Mouse (Mus musculus): ENCODE measurements around the gene Mmd2.

The Mmd2 gene

DNA sequence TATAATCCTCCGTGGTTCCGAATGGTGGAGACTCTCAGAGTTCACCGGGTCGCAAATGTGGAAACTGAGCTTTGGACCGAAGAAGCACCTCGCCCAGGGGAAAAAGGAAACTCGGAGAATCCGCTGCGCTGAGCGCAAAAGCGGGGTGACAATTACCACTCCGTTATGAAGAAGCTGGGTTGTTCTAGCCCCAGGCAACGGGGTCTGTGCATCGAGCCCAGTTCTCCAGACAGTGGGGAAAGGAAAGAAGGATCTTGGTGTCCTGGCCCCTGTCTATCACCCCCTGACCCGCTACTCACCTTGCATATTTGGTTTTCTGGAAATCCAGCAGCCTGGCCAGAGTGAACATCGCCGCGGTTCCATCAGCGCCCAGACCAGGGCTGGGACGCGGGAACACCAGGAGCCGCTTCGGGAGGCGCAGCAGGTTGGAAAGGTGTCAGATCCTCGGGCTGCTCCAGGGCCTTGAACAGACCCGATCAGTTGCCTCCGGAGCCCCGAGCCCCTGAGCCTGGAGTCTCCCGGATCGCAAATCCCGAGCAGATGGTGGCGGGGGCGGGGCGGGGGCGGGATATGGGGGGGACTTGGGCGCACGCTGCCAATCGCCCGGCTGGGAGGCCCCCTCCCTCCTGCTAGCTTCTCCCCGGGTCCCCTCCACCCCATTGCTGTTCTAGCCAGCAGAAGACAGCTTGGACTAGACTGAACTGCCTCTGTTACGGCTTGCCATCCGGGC lies at the start of gene Mmd2:
TSS of gene Mmd2 (minus strand) at position 542 of the 730 bp plus-strand sequence.
- no peak for DNase-seq (ENCODE audit: low spot score)

DNA sequence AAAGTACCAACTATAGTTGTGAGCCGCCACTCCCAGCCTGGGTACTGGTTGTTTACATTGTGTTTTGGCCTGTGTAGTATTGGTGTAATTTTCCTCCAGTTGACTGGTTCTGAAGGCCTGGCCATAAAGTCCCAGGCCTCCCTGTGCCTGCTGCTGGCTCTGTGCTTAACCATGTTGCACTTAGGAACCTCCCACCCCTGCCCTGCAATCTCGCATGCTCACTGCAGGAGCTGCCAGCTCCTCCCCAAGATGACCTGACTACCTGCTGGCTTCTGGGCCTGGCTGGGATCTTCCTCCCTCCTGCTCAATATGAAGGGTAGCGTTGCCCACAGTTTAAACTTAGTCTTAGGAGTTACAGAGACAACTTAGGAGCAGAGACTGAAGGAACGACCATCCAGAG lies 43.7 kb upstream of the Mmd2 start:
- DNase-seq (ENCODE audit: low spot score): no peak

DNA sequence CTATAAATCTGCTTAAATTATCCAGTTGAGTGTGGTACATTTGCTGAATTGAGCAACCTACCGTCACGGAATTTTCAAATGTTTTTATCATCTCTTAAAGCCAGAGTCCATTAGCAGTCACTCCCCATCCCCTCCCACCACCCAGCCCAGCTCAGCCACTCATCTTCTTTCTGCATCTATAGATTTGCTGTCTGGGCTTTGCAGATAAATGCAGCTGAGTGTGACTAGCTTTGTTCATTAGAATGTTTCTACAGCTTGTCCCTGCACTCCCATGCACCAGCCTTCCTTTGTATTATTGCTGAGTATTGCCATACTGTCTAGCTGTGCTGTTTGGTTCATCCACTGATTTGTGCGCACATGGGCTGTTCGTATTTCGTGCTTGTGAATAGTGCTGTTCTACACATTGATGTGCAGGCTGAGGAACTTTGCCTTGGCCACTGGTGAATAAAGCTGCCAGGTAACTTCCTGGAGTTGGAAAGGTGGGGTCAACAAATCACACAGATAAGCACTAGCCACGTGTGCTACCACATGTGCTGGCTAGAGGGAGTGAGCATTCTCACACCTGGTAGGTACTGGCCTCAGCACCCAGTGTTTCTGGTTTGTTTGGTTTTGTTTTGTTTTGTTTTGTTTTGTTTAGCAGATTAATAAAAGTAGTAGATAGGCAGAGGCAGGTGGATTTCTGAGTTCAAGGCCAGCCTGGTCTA lies 42.3 kb upstream of the Mmd2 start:
- no peak for DNase-seq (ENCODE audit: low spot score)

DNA sequence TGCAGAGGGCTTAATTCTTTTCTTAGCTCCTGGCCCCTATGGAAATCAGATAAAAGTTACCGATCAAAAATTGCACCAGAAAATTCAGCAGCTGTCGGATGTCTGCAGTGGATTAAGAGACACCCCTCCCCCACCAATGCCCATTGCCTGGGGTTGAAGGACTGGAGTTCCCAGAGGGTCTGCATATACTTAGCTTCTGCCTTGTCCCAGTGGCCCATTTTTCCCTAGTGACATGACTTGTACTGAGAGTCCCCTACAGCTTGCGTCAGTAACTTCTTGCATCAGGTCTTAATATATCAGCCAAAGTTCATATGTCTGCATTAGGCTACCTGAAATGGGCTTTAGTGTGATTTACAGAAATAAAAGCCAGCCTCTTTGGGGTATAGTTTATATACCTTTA lies 41.8 kb upstream of the Mmd2 start:
- DNase-seq (ENCODE audit: low spot score): no peak

DNA sequence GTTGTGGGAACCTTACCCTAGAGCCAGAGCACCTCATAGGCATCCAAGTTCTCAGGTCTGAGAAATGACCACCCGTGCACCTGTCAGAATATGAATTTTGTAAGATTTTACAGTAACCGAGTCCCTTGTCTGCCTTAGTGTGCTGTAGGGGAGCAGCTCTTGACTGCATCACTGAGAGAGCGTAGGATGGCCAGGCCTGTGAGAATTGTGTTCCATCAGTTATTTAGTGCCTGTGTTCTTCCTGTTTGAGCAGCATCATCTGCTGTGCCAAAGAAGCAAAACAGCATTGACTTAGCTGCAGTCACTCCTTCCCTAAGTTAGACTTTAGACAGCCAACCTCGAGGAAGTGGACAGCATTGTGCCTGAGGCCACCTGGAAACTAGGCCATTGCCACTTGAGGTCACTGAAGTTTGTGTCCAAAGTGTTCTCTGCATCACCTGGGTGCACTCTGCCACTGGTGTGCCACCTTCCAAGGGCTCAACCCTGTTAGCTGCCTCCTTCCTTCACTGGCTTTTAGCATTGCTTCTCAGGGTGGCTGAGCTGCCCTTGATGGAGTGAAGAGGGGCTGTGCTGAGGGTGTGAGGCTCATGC lies 41.0 kb upstream of the Mmd2 start:
- DNase-seq (ENCODE audit: low spot score): no peak

DNA sequence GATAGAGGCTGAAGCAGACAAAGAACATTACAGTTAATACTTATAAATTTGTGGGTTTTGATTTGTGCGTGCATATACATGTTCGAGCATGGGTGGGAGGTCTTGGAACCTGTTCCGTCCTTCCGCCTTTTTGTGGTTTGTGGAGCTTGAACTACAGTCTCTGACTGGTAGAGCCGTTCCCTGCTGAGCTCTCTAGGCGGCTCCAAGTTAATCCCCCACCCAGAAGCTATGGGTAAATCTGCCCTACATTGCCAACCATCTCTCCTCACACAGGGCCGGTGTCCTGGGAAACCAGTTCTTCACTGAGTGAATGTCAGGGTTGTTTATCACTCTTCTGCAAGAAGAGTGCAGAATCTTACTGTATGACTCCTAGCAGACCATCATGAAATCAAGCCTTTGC lies 39.6 kb upstream of the Mmd2 start:
- DNase-seq (ENCODE audit: low spot score): no peak

DNA sequence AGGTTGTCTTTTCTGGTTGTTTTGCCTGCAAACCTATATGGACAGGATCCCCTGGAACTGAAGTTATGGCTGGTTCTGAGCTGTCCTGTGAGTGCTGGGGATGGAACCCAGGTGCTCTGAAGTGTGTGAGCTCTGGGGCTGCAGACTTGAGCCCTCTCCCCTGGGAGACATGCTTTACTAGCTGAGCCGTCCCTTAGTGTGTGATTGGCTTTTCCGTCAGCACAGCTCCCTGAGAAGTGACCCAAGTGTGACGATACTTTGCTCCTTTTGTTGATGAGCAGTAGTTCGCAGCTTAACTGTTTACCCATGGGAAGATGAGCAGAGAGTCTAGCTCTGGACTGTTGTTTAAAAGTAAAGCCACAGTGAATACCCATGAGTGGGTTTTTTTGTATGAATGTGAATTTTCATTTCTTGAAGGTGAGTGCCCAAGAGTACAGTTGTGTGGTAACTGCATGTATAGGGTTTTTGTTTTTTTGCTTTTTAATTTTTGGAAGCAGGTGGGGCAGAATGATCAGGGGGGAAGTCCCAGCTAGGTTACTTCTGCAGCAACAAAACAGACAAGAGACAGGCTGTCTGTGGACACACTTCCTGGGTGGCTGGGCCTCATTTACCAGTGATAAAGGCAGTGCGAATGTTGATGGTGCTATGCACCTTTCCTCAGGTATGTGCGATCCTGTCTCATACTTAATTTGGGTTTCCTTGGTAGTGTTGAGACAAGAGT lies 32.9 kb upstream of the Mmd2 start:
- DNase-seq (ENCODE audit: low spot score): no peak

DNA sequence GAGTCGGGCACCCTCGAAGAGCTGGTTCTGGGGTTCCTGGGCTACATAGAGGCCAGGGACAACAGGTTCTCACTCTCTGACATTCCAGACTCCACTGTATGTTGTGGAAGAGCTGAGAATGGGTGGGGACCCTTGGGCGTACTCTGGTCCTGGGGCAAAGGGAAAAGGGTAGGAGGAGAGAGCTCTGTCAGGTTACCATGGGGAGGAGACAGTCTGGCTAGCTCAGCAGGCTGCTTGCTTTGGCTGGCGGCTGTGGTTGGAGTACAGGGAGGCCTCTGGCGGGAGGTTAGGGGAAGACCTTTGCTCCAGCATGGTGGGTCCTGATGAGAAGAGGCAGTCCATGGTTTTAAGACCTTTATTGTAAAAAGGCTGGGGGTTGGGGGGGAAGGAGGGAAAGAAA lies 31.5 kb upstream of the Mmd2 start:
- DNase-seq (ENCODE audit: low spot score): no peak

DNA sequence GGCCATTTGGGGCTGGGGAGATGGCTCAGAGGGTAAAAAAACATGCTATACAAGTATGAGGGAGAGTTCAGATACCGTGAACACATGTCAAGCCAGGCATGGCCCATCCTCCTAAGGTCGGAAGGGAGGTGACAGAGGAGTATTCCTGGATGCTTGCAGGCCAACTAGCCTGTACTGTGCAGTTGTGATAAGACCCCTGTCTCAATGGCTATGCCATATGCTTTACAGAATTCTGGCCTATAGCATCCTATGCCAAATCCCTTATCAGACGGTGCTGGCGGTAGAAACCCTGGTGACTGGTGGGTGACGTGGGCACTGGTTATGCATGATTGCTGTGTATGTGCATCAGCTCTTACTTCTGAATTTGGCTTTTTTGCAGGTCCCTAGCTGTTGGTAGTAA lies 29.2 kb upstream of the Mmd2 start:
- no peak for DNase-seq (ENCODE audit: low spot score)

DNA sequence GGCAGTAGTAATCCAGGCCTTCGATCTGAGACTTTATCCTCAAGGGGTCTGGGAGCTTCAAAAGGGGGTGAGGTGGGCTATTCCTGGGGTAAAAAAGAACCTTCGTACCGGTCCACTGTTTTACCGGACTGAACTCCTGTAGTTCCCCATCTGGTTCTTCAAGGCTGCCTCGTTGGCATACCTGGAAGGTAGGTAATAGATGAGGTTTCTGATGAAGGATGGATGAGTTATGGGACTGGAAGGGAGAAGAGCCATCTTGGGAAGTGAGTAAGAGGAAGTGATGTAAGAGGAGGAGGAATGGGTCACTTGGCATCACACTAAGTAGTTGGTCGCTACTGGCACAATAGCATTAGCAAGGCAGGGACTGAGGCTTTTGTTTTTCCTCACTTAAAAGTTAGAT lies 21.6 kb upstream of the Mmd2 start:
- no peak for DNase-seq (ENCODE audit: low spot score)

DNA sequence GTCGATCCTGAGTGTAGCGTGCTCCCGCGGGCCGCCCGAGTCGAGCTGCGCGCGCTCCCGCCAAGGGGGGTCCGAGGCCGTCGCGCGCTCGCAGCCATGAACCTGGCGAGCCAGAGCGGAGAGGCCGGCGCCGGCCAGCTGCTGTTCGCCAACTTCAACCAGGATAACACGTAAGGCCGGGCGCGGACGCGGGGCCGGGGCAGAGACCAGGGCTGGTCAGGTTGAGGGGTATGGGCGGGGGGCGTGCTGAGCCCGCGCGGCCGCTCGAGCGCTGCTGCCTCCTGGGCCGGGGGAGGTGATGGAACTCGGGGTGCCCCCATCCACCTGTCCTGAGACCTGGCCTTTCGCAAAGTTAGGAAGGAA lies 21.0 kb upstream of the Mmd2 start:
- no peak for DNase-seq (ENCODE audit: low spot score)

DNA sequence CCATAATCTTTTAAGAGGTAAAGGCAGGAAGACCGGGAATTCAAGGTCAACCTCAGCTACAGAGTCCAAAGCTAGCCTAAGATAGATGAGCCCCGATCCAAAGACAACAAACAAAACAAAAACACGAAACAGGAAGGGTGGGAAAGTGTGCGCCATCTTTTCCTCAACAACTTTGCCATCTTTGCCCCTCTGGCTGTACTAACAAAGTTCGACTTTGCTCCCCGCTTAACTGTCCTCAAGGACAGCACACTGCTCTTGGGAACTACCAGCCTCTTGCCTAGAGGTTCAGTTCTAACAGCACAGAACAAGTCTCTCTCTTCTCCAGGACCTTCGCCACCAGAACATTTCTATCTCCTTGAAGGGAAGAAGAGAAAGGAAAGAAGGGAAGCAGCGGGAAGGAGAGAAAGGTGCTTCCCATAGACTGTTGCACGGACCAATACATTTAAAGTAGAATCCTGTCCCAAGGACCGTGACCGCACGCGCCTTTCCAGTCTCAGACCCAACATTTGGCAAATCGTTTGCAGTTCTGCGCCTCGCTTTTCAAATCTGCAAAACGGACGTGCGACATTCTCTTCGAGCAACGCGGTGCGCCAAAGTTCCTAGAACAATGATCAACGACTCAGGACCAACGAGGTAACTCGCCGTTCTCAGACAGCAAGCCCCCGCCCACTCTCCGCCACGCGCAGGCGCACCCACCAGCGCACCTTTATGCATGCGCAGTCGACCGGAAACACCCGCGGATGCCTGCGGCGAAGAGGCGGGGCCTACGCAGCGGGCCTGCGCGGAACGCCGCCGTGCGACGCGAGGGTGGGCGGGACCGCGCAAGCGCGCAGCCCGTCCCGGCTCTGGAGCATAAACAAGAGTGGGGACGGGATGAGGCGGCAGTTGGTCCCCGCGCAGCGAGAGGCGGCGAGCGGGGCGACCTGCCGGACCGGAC lies 20.4 kb upstream of the Mmd2 start:
- peak; percentile 93 for DNase-seq (ENCODE audit: low spot score)

DNA sequence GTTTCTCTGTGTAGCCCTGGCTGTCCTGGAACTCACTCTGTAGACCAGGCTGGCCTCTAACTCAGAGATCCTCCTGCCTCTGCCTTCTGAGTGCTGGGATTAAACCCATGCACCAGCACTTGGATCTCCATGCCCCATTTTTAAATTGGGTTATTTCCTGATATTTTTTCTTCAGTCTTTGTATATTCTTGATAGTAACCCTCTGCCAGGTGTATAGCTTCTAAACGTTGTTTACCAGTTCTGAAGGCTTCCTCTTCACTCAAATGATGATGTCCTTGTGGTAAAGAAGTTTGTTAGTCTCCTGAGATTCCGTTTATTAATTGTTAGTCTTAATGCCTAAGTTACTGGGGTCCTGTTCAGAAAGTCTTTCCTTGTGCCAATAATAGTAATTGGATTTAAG lies 18.8 kb upstream of the Mmd2 start, which contains the start of gene Wipi2:
TSS of gene Wipi2 (plus strand) at position 301 of the 400 bp plus-strand sequence.
- DNase-seq (ENCODE audit: low spot score): no peak

DNA sequence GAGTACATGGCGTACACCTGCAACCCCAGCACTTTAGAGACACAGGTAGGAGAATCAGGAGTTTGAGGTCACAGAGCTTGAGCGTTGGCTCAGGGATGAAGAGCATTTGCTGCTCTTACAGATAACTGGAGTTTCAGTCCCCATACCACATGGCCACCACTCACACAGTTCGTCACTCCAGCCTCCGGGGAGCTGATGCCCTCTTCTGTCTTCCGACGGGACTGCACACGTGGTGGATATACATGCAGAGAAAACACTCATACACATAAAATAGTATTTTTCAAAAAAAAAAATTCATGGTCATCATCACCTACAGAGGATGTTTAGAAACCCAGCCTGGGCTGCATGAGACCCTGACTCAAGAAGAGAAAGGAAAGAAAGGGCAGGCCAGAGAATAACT lies 14.5 kb upstream of the Mmd2 start:
- no peak for DNase-seq (ENCODE audit: low spot score)

DNA sequence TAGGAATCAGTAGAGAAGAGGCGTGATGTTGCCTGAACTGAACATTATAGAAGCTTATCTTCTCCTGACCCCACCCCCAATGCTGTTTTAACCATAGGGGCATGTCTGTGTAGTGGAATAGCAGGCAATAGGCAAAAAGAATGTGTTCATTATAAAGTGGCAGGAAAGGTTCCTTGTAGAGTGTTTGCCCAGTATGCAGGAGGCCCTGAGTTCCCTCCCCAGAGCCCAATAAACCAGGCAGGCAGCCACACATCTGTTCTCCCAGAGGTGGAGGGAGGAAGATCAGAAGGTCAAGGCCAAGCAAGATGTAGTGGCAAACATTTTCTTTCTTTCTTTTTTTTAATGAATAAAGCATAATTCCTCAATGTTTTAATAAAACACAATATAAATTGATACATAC lies 13.5 kb upstream of the Mmd2 start:
- DNase-seq (ENCODE audit: low spot score): no peak

DNA sequence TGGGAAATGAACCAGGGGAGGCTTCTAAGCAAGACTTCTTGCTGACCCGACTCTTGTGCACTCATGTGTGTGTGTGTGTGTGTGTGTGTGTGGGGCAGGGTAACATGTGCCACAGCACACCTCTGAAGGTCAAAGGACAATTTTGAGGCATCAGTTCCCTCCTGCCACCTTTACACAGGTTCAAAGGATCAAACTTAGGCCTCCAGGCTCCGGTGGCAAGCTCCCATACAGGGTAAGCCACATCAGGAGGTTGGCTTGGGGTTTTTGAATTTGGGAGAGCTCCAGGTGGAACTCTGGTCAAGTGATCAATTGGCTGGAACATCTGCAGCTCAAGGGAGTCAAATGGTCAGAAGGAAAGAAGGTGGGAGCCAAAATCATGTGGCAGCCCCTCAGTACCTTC lies 12.8 kb upstream of the Mmd2 start:
- DNase-seq (ENCODE audit: low spot score): no peak

DNA sequence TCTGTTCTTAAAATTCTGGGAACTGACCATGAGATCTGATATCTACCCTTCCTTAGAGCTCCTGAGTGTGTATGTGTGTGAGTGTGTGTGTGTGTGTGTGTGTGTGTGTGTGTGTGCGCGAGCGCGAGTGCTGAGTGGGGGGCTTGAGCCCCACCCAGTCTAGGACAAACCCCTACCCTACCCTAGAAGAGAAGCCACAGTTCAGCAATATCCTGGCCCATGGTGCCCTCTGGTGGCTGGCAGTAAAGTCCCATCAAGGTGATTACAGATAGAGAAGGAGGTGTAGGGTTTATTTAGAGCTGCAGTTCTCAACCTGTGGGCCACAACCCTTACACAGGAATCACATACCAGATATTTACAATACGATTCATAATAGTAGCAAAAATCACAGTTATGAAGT lies 11.3 kb upstream of the Mmd2 start:
- DNase-seq (ENCODE audit: low spot score): peak; percentile 22

DNA sequence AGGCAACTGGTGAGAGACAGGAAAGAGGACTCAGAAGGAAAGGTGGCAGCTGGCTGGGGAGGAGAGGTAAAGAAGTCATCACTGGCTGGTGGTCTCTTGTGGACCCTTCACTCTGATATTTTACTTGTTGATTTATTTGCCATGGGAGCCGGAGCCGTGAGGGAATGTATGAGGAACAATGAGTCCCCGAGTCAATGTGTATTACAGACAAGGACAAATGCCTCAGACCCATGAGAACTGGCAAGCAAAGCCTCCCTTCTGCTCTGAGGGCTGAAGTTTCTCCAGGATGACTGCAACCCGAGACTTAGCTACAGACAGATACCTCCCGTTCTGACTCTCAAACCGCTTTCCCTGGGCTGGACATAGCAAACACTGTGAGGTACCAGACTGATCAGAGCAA lies 7.7 kb upstream of the Mmd2 start:
- DNase-seq (ENCODE audit: low spot score): no peak

DNA sequence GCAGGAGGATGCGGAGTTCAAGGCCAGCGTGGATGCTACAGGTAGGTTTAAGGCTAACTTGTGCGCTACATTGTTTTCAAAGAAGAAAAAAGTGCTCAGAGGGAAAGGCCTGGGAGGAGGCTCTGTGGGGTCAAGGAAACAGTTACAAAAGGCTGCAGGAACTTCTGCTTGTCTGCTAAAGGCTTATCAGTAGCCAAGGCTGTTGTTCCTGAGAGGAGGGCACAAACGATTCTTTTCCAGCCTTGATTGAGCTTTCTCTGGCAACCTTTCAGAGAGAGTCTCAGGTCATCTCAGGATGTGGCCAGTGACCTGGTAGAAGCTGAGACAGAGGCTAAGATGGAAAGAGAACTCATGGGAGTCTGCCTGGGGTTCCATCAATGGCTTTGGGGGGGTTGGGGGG lies 7.0 kb upstream of the Mmd2 start:
- no peak for DNase-seq (ENCODE audit: low spot score)

DNA sequence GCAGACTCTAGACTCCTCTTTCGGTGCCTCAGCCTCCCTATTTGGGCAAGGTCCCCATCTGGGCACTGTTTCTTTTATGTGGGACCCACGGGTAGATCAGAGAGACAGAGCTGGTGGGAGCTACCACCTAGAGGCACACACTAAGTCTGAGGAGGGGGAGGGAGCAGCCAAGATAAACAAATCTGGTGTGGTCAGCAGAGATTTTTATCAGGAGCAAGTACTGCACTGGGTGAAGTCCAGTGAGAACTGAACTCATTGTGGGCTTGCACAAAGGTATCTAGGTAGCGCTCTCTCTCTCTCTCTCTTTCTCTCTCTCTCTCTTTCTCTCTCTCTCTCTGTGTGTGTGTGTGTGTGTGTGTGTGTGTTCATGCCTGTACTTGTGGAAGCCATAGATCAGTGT lies 5.9 kb upstream of the Mmd2 start:
- no peak for DNase-seq (ENCODE audit: low spot score)

DNA sequence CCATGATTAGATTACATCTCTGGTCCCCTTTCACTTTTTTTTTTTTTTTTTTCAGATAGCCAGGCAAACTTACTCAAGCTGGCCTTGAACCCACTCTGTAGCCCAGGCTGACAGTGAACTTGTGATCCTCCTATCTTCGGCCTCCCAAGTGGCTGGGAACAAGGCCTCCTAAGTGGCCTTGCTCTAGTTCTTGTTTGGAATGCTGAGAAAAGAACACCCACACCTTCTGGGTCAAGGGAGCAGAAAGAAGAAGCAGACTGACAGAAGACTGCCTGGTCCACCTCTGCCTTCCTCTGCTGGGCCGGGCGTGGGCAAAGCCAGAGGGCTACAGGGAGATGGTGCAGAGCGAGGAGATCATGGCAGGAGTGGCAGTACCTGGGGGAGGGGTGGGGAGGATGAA lies 1.8 kb upstream of the Mmd2 start:
- no peak for DNase-seq (ENCODE audit: low spot score)

DNA sequence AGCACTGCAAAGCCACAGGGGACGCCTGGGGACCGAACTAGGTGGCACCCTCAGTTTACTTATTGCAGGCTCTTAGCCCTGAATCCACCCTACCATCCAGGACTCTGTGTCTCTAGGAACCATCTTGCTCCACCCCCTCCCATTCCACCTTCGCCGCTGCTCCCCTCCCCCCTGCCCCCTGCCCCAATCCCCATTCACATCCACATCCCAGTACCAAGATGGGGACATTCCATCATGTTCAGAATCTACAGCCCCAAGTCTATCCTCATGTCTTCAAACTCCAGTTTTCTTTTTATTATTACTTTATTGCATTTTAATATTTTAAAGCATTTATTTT lies 357 bp upstream of the Mmd2 start:
- DNase-seq (ENCODE audit: low spot score): no peak

Measured in ovary, postnatal 14 days (tissue).